12 mouse cellular contexts compared by ENCODE assay signal in the genomic region with DNA sequence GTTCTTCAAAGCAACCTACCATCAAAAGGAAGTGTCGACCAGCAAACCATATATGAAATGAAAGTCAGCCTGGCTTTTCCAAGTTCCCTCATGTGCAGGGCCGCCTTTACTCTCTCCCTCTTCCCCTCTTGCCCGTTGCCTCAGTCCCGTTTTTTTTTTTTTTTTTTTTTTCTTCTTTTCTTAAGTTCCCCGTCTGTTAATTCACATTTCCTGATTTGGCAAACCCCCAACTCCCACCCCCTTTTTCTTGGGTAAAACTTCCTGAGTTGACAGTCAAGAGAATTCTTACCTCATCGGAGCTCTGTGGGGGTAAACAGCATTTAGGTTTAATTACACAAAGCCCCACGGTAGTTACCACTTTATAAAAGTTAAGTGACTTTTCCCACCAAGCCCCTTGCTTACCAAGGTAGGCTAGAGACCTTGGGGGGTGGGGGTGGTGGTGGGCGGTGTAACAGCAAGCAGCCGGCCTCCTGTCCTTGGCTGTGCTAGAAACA.
A peak's percentile ranks its signal among the peaks of the same experiment; 100 is the strongest.
DNase-seq lines count a peak whose midpoint lies in the region; ATAC-seq lines count a peak whose summit lies in the region.
"Had no signal": no experiment of that assay in that cellular context is flagged by ENCODE, and none has a peak within 500 bp of the region (broad histone marks: within the 10 kb centered on the region; RNA-seq: fewer than 3 reads in every experiment).

No protein-coding gene starts in this region.

- no peaks in the 10 kb centered on the region for H3K27me3 ChIP-seq in embryonic facial prominence, embryonic 12.5 days
- no peaks in the 10 kb centered on the region for H3K27me3 ChIP-seq in embryonic facial prominence, embryonic 10.5 days (replicated peaks; ENCODE audit: low read depth, poor library complexity, severe bottlenecking)
- H3K27me3 ChIP-seq in limb, embryonic 11.5 days (ENCODE audit: control insufficient read depth, insufficient read depth, low read length) = no peaks in the 10 kb centered on the region
- no peaks in the 10 kb centered on the region for H3K27me3 ChIP-seq in limb, embryonic 10.5 days (ENCODE audit: low read depth, poor library complexity, severe bottlenecking)
- no peaks in the 10 kb centered on the region for H3K27me3 ChIP-seq in megakaryocyte, embryonic 14.5 days (replicated peaks)
- H3K27me3 ChIP-seq: hindbrain, embryonic 12.5 days; neural tube, embryonic 12.5 days had no signal

- H3K4me3 ChIP-seq in embryonic facial prominence, embryonic 12.5 days = no peak overlapping the region
- no peak overlapping the region for H3K4me3 ChIP-seq in embryonic facial prominence, embryonic 10.5 days
- H3K4me3 ChIP-seq in limb, embryonic 11.5 days (ENCODE audit: low read depth, low read length) = no peak overlapping the region
- H3K4me3 ChIP-seq in limb, embryonic 10.5 days = no peak overlapping the region
- peak overlapping the region; percentile 69 for H3K4me3 ChIP-seq in megakaryocyte, embryonic 14.5 days (replicated peaks)
- H3K4me3 ChIP-seq: hindbrain, embryonic 12.5 days; neural tube, embryonic 12.5 days had no signal

- peak overlapping the region; percentile 36; the same call in 1 of the 2 replicates for H3K27ac ChIP-seq in embryonic facial prominence, embryonic 12.5 days
- no peak overlapping the region for H3K27ac ChIP-seq in embryonic facial prominence, embryonic 10.5 days (replicated peaks)
- no peak overlapping the region for H3K27ac ChIP-seq in limb, embryonic 11.5 days (replicated peaks; ENCODE audit: low read depth, low read length)
- no peak overlapping the region for H3K27ac ChIP-seq in limb, embryonic 10.5 days
- H3K27ac ChIP-seq: hindbrain, embryonic 12.5 days; neural tube, embryonic 12.5 days had no signal

- no peak for ATAC-seq in embryonic facial prominence, embryonic 12.5 days (ENCODE audit: insufficient number of reproducible peaks, insufficient read depth, low FRiP score, low TSS enrichment)
- peak; percentile 68; the same call in 1 of the 2 replicates for ATAC-seq in limb, embryonic 11.5 days (ENCODE audit: insufficient number of reproducible peaks, low FRiP score, low TSS enrichment, low read depth)
- peak; percentile 80 for ATAC-seq in granulocyte monocyte progenitor cell, adult 5-6 weeks (replicated peaks; ENCODE audit: poor library complexity, severe bottlenecking)

- no peaks in the 10 kb centered on the region for H3K9me3 ChIP-seq in embryonic facial prominence, embryonic 12.5 days
- no peaks in the 10 kb centered on the region for H3K9me3 ChIP-seq in embryonic facial prominence, embryonic 10.5 days
- H3K9me3 ChIP-seq in limb, embryonic 11.5 days (ENCODE audit: control insufficient read depth, low read length) = no peaks in the 10 kb centered on the region
- H3K9me3 ChIP-seq in limb, embryonic 10.5 days (replicated peaks) = no peaks in the 10 kb centered on the region
- no peaks in the 10 kb centered on the region for H3K9me3 ChIP-seq in megakaryocyte, embryonic 14.5 days
- H3K9me3 ChIP-seq: hindbrain, embryonic 12.5 days; neural tube, embryonic 12.5 days had no signal

- 42% methylated on average over 9 of the region's 9 CpGs for WGBS in embryonic facial prominence, embryonic 12.5 days
- 67% methylated on average over 9 of the region's 9 CpGs for WGBS in embryonic facial prominence, embryonic 10.5 days
- 33% methylated on average over 8 of the region's 9 CpGs for WGBS in limb, embryonic 11.5 days
- WGBS in limb, embryonic 10.5 days = 72% methylated on average over 9 of the region's 9 CpGs

- no peaks in the 10 kb centered on the region for H3K4me1 ChIP-seq in embryonic facial prominence, embryonic 12.5 days
- H3K4me1 ChIP-seq in embryonic facial prominence, embryonic 10.5 days = peaks cover 15% of the 10 kb centered on the region
- H3K4me1 ChIP-seq in limb, embryonic 11.5 days (ENCODE audit: control insufficient read depth, insufficient read depth, low read length) = 0 out of 2 replicates have a peak, but pooled peaks cover 3% of the 10 kb centered on the region
- no peaks in the 10 kb centered on the region for H3K4me1 ChIP-seq in limb, embryonic 10.5 days
- peaks cover 83% of the 10 kb centered on the region for H3K4me1 ChIP-seq in megakaryocyte, embryonic 14.5 days
- H3K4me1 ChIP-seq: hindbrain, embryonic 12.5 days; neural tube, embryonic 12.5 days had no signal

- H3K9ac ChIP-seq in embryonic facial prominence, embryonic 12.5 days = no peak overlapping the region
- no peak overlapping the region for H3K9ac ChIP-seq in limb, embryonic 11.5 days (ENCODE audit: low read length)
- H3K9ac ChIP-seq: hindbrain, embryonic 12.5 days; neural tube, embryonic 12.5 days had no signal

- DNase-seq in embryonic facial prominence, embryonic 10.5 days (ENCODE audit: low spot score) = no peak
- no peak for DNase-seq in limb, embryonic 11.5 days (ENCODE audit: low spot score)
- DNase-seq in limb, embryonic 10.5 days (ENCODE audit: low spot score) = no peak
- no peak for DNase-seq in cerebellum, postnatal 25 days
- no peak for DNase-seq in neural tube, embryonic 10.5 days (ENCODE audit: extremely low spot score, low spot score)
- DNase-seq: B cell, adult 2 months; right cerebral cortex, postnatal 14 days had no signal

- H3K4me2 ChIP-seq in embryonic facial prominence, embryonic 12.5 days (replicated peaks) = no peak overlapping the region
- no peak overlapping the region for H3K4me2 ChIP-seq in limb, embryonic 11.5 days (ENCODE audit: low read depth, severe bottlenecking)
- H3K4me2 ChIP-seq: hindbrain, embryonic 12.5 days; neural tube, embryonic 12.5 days had no signal

- no peaks in the 10 kb centered on the region for H3K36me3 ChIP-seq in embryonic facial prominence, embryonic 12.5 days
- H3K36me3 ChIP-seq in embryonic facial prominence, embryonic 10.5 days (replicated peaks) = no peaks in the 10 kb centered on the region
- H3K36me3 ChIP-seq in limb, embryonic 11.5 days (ENCODE audit: control insufficient read depth, insufficient read depth, low read length) = no peaks in the 10 kb centered on the region
- no peaks in the 10 kb centered on the region for H3K36me3 ChIP-seq in limb, embryonic 10.5 days
- H3K36me3 ChIP-seq in megakaryocyte, embryonic 14.5 days (replicated peaks; ENCODE audit: low read length) = no peaks in the 10 kb centered on the region
- H3K36me3 ChIP-seq: hindbrain, embryonic 12.5 days; neural tube, embryonic 12.5 days had no signal
